Mouse (Mus musculus) E14TG2a.4 (cell line): ENCODE data around the gene Dpp6.

Experiments
- CTCF ChIP-seq: conservative IDR thresholded peaks from 2 replicates; pipeline ENCODE4 v1.5.1; 2014; ENCODE audit warnings: low read length
- NANOG ChIP-seq: IDR thresholded peaks from 2 replicates; pipeline ENCODE4 v1.6.1; 2014; ENCODE audit warnings: borderline replicate concordance, low read length, mixed read lengths
- POU5F1 ChIP-seq: IDR thresholded peaks from 2 replicates; pipeline ENCODE4 v1.6.1; 2014; ENCODE audit warnings: low read length, borderline replicate concordance

DNA sequence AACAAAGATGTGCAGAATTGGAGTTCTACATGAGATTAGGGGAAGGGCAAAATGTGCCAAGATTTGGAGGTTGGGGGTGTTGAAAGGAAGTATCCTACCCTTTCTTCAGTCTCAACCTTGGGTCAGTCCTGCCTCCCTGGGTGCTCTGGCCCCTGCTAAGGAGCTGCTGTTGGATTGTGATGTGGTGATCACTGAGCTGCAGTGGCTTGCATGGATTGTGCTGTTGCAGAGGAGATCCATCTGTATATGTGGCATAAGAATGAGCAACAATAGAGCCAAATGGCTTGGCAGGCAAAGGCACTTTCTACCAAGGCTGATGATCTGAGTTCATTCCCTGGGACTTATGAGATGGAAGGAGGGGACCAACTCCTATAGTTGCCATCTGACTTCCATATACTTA, 804.8 kb downstream of the Dpp6 start:
- TF ChIP-seq CTCF (no peak), NANOG (no peak), POU5F1 (no peak)
